Mouse (Mus musculus): ENCODE measurements around the gene Tuba1c. TPM values are rescaled to one million over a fixed set of nuclear protein-coding genes. Genes with fewer than 3 reads are reported as not detected.

Tuba1c gene
- polyA plus RNA-seq, 1 experiment from 2014 or later, result 315 TPM

DNA sequence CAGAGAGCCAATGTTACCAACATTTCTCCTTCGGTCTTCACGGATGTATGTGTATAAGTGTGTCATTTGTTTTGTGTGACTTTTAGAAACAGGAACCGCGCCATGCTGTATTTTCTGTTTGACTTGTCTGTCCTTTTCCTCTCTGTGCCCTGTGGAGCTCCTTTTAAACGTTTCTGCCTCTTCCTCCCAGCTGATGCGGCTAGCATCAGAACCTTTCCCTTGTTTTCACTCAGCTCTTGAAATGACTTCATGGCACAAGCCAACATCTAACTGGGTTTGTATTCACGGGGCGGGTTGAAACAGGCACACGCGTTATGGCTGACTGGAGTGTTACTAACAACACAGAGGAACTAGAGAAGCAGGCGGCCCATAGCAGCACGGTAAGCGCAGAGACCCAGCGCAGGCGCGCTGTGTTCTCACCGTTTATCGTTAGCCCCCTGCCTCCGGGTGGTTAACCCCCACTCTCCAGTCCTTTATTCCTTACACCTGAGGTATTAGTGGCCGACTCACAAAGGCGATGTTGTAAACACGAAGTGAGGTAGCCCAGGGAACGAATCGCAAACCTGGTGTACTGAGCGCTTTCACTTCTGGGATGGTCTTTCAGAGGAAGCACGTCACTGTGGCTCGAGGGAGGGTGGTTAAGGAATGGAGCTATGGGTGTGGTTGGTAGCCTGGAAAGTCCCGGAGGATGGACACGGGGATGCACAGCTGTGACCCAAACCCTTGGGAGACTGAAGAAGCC, 44.3 kb upstream of the Tuba1c start:
- H3K9ac ChIP-seq (ENCODE audit: low read depth, low read length), result peak overlapping the region; percentile 41
- H3K27me3 ChIP-seq (replicated peaks; ENCODE audit: control insufficient read depth, insufficient read depth, low read length), result no peaks in the 10 kb centered on the region
- H3K4me1 ChIP-seq (replicated peaks; ENCODE audit: control insufficient read depth, insufficient read depth, low read length), result no peaks in the 10 kb centered on the region
- H3K9me3 ChIP-seq (ENCODE audit: control insufficient read depth), result no peaks in the 10 kb centered on the region
- H3K4me2 ChIP-seq (replicated peaks; ENCODE audit: low read depth), result peak overlapping the region; percentile 60
- peak overlapping the region; percentile 54 for H3K4me3 ChIP-seq (ENCODE audit: low read depth, low read length)
- no peak for TF ChIP-seq CTCF (IDR thresholded peaks at IDR 0.05; ENCODE audit: low read depth)
- peak; percentile 74 for ATAC-seq
- WGBS, result 3% methylated on average over 29 of the region's 29 CpGs
- H3K36me3 ChIP-seq (ENCODE audit: control insufficient read depth, insufficient read depth), result no peaks in the 10 kb centered on the region
- H3K27ac ChIP-seq (ENCODE audit: low read depth, low read length), result peak overlapping the region; percentile 90

DNA sequence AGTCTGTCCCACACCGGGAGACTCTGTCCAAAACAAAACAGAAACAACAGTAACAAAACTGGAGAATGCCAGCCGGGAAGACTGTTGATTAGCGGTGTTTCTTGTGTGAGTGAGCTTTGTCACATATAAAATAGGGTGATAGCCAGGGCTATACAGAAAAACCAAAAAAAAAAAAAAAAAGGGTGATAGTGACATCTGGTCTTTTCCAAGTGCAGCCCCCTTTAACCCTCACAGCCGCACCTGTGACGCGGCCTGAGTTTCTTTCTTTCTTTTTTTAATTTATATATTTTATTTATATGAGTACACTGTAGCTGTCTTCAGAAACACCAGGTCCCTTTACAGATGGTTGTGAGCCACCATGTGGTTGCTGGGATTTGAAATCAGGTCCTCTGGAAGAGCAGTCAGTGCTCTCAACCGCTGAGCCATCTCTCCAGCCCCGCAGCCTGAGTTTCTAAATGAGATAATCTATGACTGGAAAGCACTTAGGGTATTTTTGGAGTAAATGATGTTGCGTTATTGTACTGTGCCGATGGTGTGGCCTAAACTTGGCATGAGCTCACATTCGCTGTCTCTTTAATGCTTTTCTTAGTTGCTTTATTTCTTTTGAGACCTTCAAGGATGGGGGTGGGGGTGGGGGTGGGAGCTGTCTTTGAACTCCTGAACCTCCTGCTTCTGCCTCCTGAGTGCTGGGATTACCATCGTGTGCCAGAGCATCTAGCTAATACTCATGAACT, 43.5 kb upstream of the Tuba1c start:
- Histone ChIP-seq H3K27ac (ENCODE audit: low read depth, low read length) (peak overlapping the region; percentile 90), H3K36me3 (ENCODE audit: control insufficient read depth, insufficient read depth) (no peaks in the 10 kb centered on the region), H3K9me3 (ENCODE audit: control insufficient read depth) (no peaks in the 10 kb centered on the region), H3K4me1 (replicated peaks; ENCODE audit: control insufficient read depth, insufficient read depth, low read length) (no peaks in the 10 kb centered on the region), H3K27me3 (replicated peaks; ENCODE audit: control insufficient read depth, insufficient read depth, low read length) (no peaks in the 10 kb centered on the region), H3K4me3 (ENCODE audit: low read depth, low read length) (peak overlapping the region; percentile 54), H3K4me2 (replicated peaks; ENCODE audit: low read depth) (peak overlapping the region; percentile 60), H3K9ac (ENCODE audit: low read depth, low read length) (peak overlapping the region; percentile 41)
- WGBS, result 50% methylated on average over 12 of the region's 12 CpGs
- no peak for ATAC-seq
- TF ChIP-seq CTCF (IDR thresholded peaks at IDR 0.05; ENCODE audit: low read depth), result no peak

DNA sequence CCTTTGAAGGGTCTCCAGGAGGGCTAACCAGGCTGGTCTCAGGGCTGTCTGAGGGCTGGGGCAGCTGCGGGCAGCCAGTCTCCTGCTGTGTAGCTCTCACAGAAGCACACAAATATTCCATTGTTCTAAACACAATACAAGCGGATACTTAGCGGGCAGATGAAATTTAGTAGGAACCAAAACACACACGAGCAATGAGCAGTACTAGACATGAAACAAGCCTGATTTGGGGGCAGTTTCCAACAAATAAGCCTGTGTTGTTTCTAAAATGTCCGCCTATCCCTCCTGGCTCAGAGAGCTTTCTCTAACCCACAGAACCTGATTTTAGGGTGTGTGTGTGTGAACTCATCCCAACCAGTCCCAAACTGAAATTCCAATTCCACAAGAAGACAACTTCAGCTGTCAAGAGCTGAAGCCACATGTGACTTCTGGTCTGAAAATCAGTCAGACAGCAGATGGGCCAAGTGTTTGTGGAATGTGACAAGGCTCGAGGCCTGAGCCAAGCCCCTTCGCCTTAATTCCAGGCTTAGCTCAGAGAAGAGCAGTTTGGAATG, 42.5 kb upstream of the Tuba1c start:
- no peak for ATAC-seq
- TF ChIP-seq CTCF (IDR thresholded peaks at IDR 0.05; ENCODE audit: low read depth), result no peak
- Histone ChIP-seq H3K9me3 (ENCODE audit: control insufficient read depth) (no peaks in the 10 kb centered on the region), H3K4me1 (replicated peaks; ENCODE audit: control insufficient read depth, insufficient read depth, low read length) (no peaks in the 10 kb centered on the region), H3K27me3 (replicated peaks; ENCODE audit: control insufficient read depth, insufficient read depth, low read length) (no peaks in the 10 kb centered on the region), H3K36me3 (ENCODE audit: control insufficient read depth, insufficient read depth) (no peaks in the 10 kb centered on the region), H3K9ac (ENCODE audit: low read depth, low read length) (no peak overlapping the region), H3K27ac (ENCODE audit: low read depth, low read length) (peak overlapping the region; percentile 35; the same call in 1 of the 2 replicates), H3K4me2 (replicated peaks; ENCODE audit: low read depth) (no peak overlapping the region), H3K4me3 (ENCODE audit: low read depth, low read length) (no peak overlapping the region)
- WGBS, result 55% methylated on average over 7 of the region's 7 CpGs

DNA sequence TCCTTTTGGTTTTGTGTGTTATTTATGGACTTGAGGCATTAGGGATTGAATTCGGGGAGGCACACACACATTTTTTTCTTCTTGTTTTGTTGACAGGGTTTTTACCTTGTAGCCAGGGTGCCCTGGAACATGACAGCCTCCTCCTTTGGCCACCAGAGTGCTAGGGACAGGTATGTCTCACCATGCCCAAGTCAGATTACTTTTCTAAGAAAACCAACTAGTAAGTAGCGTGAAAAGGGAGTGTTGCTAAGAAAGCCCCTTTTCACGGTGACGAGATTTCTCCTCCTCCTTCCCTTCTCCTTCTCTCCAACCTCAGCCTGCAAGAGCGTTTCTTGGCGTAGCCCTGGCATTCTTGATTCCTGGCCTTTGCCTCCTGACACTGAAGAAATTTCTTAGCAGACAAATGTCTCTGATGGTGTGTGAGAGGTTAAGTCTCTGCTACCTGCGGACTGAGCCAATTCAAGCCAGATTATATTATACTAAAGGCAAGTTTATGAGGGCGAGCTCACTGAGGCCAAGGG, 42.0 kb upstream of the Tuba1c start:
- Histone ChIP-seq H3K27ac (ENCODE audit: low read depth, low read length) (no peak overlapping the region), H3K36me3 (ENCODE audit: control insufficient read depth, insufficient read depth) (no peaks in the 10 kb centered on the region), H3K4me3 (ENCODE audit: low read depth, low read length) (no peak overlapping the region), H3K4me1 (replicated peaks; ENCODE audit: control insufficient read depth, insufficient read depth, low read length) (no peaks in the 10 kb centered on the region), H3K27me3 (replicated peaks; ENCODE audit: control insufficient read depth, insufficient read depth, low read length) (no peaks in the 10 kb centered on the region), H3K9ac (ENCODE audit: low read depth, low read length) (no peak overlapping the region), H3K4me2 (replicated peaks; ENCODE audit: low read depth) (no peak overlapping the region; the same call in 1 of the 2 replicates), H3K9me3 (ENCODE audit: control insufficient read depth) (no peaks in the 10 kb centered on the region)
- 72% methylated on average over 8 of the region's 8 CpGs for WGBS
- TF ChIP-seq CTCF (IDR thresholded peaks at IDR 0.05; ENCODE audit: low read depth), result no peak
- ATAC-seq, result no peak

DNA sequence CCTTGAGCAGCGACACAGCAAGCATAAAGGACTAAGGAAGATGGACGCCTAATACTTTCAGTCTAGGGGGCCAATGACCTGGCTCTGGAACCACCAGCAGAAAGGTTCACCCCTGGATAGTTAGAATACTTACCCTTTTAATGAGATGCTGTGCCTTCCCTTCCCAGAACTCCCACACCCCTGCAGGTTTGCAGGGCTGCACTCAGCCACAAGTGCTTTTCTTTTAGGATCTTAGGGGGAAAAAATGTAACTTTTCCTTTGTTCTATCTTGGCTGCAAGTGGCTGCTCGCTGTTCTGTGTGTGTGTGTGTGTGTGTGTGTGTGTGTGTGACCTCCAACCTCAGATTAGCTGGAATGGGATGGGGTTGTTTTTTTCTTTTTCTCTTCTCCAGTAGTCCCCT, 40.9 kb upstream of the Tuba1c start:
- 70% methylated on average over 3 of the region's 3 CpGs for WGBS
- H3K4me2 ChIP-seq (replicated peaks; ENCODE audit: low read depth), result no peak overlapping the region
- ATAC-seq, result no peak
- no peak for TF ChIP-seq CTCF (IDR thresholded peaks at IDR 0.05; ENCODE audit: low read depth)
- H3K4me3 ChIP-seq (ENCODE audit: low read depth, low read length), result no peak overlapping the region
- no peaks in the 10 kb centered on the region for H3K27me3 ChIP-seq (replicated peaks; ENCODE audit: control insufficient read depth, insufficient read depth, low read length)
- no peak overlapping the region for H3K9ac ChIP-seq (ENCODE audit: low read depth, low read length)
- no peaks in the 10 kb centered on the region for H3K9me3 ChIP-seq (ENCODE audit: control insufficient read depth)
- H3K4me1 ChIP-seq (replicated peaks; ENCODE audit: control insufficient read depth, insufficient read depth, low read length), result no peaks in the 10 kb centered on the region
- no peak overlapping the region for H3K27ac ChIP-seq (ENCODE audit: low read depth, low read length)
- H3K36me3 ChIP-seq (ENCODE audit: control insufficient read depth, insufficient read depth), result no peaks in the 10 kb centered on the region
